Mouse (Mus musculus): Measurements from ENCODE around the gene Nploc4.

The Nploc4 gene

DNA sequence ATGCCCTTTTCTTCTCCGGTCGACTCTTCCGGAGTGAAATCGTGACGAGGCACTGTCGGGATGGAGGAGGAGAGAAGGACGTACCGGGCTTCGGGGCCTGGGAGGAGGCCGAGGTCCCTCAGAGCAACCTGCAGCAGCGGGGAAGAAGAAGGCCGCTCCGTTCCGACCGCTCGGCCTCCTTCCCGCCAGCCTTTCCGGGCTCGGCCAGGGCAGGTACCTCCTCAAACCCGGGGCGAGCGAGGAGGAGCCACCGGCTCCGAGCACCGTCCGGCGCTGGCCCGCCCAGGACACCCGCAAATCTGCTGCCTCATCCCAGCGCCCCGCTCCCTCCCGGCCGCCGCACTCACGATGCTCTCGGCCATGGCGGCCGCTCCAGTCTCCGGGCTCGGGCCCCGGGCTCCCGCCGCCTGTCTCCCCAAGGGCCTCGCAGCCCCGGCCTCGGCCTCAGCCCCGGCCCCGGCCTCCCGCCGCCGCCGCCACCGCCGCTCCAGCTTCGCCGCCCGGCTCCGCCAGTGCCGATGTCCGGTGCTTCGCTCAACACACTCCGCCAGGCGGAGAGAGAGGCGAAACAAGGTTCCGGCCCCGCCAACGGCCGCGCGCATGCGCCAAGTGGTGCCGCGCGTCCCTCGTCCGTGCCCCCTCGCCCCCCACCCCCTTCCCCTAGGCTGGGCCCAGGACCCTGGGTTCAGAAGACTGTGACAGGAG is at the start of gene Nploc4:
Gene Nploc4 (minus strand): TSS at position 557 of the 705 bp plus-strand sequence.
- DNase-seq (ENCODE audit: low spot score), result peak; percentile 82

DNA sequence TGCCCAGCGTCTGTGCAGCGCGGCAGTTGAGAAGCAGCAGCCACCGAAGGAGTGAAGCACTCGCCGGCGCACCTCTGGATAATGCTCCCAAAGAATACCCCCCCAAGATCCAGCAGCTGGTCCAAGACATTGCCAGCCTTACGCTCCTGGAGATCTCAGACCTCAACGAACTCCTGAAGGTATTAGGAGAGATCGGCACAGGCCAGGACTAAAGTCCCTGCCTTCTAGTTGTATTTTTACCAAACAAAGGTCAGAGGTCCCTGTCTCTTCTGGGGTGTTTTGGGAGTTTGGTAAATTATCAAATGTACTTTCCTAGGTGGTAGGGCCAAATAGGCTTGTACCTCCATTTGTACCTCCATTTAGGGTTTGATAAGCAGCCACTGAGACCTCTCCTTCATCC is 47.7 kb upstream of the Nploc4 start:
- no peak for DNase-seq (ENCODE audit: low spot score)

DNA sequence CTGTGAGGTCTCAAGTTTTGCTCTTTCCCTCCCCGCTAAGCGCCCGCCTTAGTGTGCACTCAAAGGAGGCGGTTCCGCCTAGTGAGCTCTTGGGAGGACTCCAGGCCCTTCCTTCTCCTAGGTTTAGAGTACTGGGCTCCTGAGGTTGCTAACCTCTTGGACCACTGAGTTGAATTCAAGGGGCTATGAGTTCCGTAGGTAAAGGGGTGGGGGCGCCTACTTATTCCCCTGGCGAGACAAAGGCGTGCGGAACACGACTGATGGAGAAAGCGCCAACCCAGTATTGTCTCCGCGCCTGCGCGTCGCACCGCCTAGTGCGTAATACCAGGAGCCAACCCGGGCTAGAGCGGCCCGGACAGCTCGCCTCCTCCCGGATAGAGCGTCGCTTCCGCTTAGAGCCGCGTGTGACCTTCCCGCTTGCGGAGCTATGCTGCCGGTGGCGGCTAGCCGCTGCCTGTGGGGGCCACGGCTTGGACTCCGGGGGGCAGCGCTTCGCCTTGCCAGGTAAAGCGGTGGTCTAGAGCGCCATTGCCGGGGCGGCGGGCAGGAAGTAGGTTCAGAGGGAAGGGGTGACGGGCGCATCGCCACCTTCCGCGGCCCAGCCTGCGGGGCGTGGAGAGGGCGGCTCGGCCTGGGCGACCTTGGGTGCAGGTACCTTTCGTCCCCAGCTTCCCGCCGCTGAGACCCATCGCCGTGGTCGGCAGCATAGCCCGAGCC is 46.9 kb upstream of the Nploc4 start, which contains the start of gene Mrpl12:
Gene Mrpl12 (plus strand): TSS at position 349 of the 717 bp plus-strand sequence.
- DNase-seq (ENCODE audit: low spot score), result peak; percentile 87

- no peak for DNase-seq (ENCODE audit: low spot score)
These were observed 46.0 kb upstream of the Nploc4 start for GRCm38 (mm10) chr11:120483448-120483934.

GRCm38 (mm10) chr11:120472052-120472451 is 34.5 kb upstream of the Nploc4 start:
- no peak for DNase-seq (ENCODE audit: low spot score)

- DNase-seq (ENCODE audit: low spot score), result no peak
These were observed 30.2 kb upstream of the Nploc4 start for GRCm38 (mm10) chr11:120467736-120468092.

GRCm38 (mm10) chr11:120467051-120467735 is 29.7 kb upstream of the Nploc4 start, which contains the start of gene Arl16:
TSS of gene Arl16 (minus strand) at chr11:120467607.
- peak; percentile 95 for DNase-seq (ENCODE audit: low spot score)

- DNase-seq (ENCODE audit: low spot score), result no peak
These were observed 28.0 kb upstream of the Nploc4 start for GRCm38 (mm10) chr11:120465521-120465920.

DNA sequence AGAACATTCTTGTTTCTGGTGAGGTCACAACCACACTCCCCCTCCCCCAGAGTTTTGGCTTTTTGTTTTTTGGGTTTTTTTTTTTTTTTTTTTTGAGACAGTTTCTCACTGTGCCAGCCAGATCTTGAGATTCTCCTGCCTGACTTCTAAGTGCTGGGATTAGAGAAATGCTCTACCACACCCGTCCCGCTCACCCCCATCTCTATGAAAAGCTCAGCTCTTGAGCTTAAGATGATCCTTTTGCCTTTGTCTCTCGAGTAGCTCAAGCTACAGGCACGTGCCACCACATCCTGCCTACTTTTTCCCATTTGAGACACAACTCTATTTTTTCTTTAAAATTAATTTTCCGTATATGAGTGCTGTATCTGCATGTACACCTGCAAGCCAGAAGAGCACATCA is 26.9 kb upstream of the Nploc4 start:
- no peak for DNase-seq (ENCODE audit: low spot score)

DNA sequence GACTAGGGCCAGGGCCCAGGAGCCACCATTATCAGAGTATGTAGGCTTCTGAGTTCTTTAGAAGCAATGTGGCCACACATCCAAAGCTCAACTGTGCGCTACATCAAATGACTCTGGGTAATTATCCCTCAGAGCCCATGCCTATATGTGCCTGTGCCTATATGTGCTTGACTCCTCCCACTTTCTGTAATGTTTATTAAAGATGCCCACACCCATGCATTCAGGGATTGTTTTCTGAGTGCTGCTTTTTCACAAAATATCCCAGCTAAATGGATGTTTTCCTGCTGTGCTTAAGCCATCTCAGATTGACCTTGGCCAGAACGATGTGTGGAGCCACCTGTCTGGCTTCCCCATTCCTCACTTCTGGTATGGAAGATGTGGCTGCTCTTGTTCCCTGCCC is 26.0 kb upstream of the Nploc4 start:
- DNase-seq (ENCODE audit: low spot score), result no peak

GRCm38 (mm10) chr11:120458847-120459597 is 21.5 kb upstream of the Nploc4 start:
- no peak for DNase-seq (ENCODE audit: low spot score)

DNA sequence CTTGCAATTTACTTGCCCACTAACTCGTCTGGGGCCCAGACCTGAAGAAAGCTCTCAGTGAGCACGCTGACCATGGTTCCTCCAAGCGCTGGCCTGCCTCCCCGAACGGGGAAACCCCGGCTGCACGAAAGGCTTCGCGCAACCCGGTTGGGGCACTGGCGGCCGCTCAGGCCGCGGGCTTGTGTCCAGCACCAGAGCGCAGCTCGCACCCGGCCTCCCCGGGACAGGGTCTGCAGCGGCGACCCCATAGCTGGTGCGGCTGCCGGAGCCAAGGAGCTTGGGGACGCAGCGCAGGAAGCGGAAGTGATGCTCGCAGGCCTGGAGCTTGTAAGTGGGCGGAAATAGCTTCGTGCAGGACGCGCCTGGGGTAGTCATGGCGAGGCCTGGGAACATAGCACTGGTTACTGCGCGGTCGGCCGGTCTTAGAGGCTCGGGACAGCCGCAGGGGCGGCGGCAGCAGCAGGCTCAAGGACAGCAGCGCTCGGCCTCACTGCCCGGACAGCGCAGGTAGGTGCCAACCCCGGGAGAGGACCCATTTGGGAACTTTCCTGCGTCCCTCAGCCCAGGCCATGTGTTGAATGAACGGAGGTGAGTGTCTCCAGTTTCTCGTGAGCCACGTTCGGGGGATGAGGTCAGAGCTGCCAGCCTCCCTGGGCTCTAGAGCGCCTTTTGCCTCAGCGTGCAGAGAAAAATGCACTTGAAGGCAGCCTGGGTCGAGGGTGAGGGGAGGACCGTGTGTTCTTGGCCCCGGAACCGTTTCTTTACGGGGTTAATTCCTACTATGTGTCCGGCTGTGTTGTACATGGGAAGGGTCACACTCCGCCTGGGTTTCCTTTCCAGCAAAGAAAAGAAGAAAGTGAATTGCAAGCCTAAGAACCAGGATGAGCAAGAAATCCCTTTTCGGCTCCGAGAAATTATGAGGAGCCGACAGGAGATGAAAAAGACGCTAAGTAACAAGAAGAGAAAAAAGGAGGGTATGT is 20.6 kb upstream of the Nploc4 start, which contains the start of the genes Oxld1 and Ccdc137:
Gene Oxld1 (minus strand): TSS at position 297 of the 980 bp plus-strand sequence.
Gene Ccdc137 (plus strand): TSS at position 344 of the 980 bp plus-strand sequence.
- DNase-seq (ENCODE audit: low spot score), result peak; percentile 71

GRCm38 (mm10) chr11:120457370-120457769 is 19.9 kb upstream of the Nploc4 start:
- DNase-seq (ENCODE audit: low spot score), result no peak

DNA sequence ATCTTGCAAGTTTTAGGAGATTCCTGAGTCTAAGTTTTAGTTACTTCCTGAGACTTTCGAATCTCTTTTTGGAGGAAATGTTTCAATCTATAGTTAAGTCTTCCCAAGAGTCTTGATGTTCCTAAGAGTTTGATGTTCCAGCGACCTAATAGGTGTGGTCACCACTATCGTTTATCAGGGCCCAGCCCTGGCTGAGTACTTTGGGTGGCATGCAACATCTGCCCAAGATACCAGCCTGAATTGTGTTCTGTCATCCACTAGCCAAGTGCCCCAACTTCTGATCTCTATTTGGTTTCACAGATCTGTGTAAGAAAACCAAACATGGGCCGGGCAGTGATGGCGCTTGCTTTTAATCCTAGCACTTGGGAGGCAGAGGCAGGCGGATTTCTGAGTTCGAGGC is 17.9 kb upstream of the Nploc4 start:
- no peak for DNase-seq (ENCODE audit: low spot score)

GRCm38 (mm10) chr11:120454965-120455364 is 17.5 kb upstream of the Nploc4 start:
- DNase-seq (ENCODE audit: low spot score), result no peak

GRCm38 (mm10) chr11:120453306-120453705 is 15.8 kb upstream of the Nploc4 start, which contains the start of gene Pde6g:
TSS of gene Pde6g (minus strand) at chr11:120453500.
- DNase-seq (ENCODE audit: low spot score), result no peak

- DNase-seq (ENCODE audit: low spot score), result no peak
These were observed 14.7 kb upstream of the Nploc4 start for GRCm38 (mm10) chr11:120452246-120452645.

DNA sequence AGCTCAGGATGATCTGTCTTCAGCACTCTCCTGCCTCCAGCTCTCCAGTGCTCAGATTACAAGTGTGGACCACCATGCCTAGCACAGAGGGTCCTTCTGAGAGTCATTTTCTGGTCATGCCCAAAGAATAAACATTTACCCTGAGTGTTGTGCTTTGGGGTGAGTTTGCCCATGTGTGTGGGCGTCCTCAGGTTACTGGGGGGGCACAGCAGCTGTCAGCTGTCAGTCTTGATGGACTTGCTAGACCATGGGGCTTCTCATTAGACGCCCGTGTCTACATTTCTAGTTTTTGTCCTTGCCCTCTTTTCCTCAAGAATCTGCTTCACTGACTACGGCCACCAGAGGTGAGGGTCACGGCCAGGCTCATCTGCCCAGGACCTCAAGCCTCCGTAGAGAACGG is 9.7 kb upstream of the Nploc4 start:
- DNase-seq (ENCODE audit: low spot score), result no peak

- no peak for DNase-seq (ENCODE audit: low spot score)
These were observed 8.0 kb upstream of the Nploc4 start for GRCm38 (mm10) chr11:120445475-120445874.

- DNase-seq (ENCODE audit: low spot score), result no peak
These were observed 6.6 kb upstream of the Nploc4 start for GRCm38 (mm10) chr11:120444106-120444505.
